Mouse (Mus musculus) layer of hippocampus, postnatal 36 days (tissue): Measurements from ENCODE around the gene Ifi211. TPM values are rescaled to one million over a fixed set of nuclear protein-coding genes. Genes with fewer than 3 reads are reported as not detected.
"Not testable (repeated sequence)": the region's sequence is repeated elsewhere in the genome, so short reads cannot be mapped to it uniquely, and the experiment has no call there.

Experiments used
- DNase-seq, 2 experiments: peaks; one replicate each; pipeline ENCODE4 v3.0.0; 2022
- total RNA-seq, 2 experiments: library from RNA; stranded (reverse); gene quantifications; 2 replicates each; pipeline ENCODE4 v1.2.3; 2021

The Ifi211 gene
- total RNA-seq, 2 experiments from 2014 or later, result not detected

GRCm38 (mm10) chr1:173879225-173879987 is 33.4 kb downstream of the Ifi211 start:
- DNase-seq, result not testable (repeated sequence)

DNA sequence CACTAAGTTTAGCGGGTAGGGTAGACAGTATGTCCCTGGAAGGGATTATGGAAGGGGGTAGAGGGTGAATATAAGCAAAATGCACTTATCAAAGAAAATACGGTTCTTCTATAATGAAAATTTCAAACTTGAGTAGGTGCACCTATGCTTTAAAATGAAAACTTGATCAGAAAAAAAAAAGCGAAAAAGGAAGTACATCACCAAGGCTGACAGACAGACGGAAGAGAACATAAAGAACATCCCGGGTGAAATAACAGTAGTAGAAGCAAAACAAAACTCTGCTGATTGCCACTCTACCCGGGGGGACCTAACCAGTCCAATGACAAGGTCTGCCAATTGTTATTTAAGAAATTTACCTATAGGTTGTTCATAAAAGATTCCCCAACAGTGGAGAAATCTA is 34.6 kb downstream of the Ifi211 start:
- not testable (repeated sequence) for DNase-seq

DNA sequence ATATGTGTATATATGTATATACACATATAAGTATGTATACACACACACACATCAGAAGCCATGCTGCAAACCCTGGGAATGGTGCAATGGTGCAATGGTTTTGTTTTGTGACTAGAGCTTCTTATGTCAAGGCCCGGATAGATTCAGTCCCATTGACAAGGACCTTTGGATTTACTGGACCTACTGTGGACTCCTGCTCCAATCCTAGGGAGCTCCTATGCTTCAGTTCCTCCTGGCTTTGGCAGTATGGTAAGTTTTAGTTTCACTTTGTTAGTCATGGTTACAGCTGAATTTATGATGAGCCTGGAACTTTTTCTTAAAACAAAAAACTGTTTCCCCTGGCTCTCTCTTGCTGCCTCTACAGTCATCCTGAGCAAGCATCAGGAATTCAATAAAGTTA is 35.7 kb downstream of the Ifi211 start:
- DNase-seq, result not testable (repeated sequence)

GRCm38 (mm10) chr1:173868586-173868985 is 44.3 kb downstream of the Ifi211 start:
- not testable (repeated sequence) for DNase-seq

DNA sequence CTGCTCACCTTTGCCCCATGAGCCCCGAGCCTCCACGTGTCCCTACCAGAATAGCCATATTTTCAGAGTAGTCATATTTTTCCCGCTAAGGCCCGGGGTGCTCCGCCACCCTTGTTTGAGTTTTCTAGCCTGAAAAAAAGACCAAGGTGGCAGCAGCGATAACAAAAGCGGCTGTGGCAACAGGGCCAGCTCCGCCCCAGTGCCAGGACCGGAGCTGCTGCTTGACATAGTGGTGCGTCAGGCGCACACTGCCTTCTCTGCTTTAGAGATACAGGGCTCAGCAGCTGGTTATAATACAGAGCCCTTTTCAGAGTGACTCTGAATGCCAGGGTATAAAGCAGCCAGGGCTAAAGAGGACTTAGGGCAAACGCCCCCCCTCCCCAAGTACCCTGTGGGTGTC is 46.3 kb downstream of the Ifi211 start:
- no peak for DNase-seq

GRCm38 (mm10) chr1:173853711-173854110 is 59.1 kb downstream of the Ifi211 start:
- DNase-seq, result not testable (repeated sequence)

DNA sequence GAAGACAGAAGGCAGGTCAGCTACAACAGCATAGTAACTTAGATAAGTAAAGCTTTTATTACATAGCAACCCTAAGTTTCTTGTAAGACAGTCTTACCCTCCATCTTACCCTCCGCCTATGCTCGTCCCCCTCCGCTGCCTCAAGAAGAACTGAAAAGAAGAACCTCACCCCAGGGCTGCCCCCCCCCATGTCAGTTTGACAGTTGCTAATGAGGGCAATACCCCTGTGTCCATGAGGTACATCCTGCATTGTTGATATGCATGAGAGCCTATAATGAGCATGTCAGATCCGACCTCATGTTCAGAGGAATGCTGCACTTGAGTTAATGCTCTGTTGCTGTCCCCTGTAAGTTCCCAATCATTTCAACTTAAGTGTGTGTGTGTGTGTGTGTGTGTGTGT is 60.0 kb downstream of the Ifi211 start:
- not testable (repeated sequence) for DNase-seq

Other genes with a start within 250 kb of the Ifi211 start
- not detected for gene Ifi208, start 239.4 kb downstream of the Ifi211 start, total RNA-seq
- under 1 TPM; 0.15 to 0.61 TPM for gene Ifi207, start 171.3 kb downstream of the Ifi211 start, total RNA-seq
- gene Ifi204, start 146.1 kb downstream of the Ifi211 start, total RNA-seq, result under 1 TPM; 0.18 to 0.25 TPM
- gene Mndal, start 29.4 kb upstream of the Ifi211 start, total RNA-seq, result 10 to 100 TPM in 1 of 2 experiments, 1 to 10 TPM in 1; 8.6 to 13.0 TPM
- gene Ifi203, start 29.6 kb upstream of the Ifi211 start, total RNA-seq, result 1 to 10 TPM; 5.2 to 5.6 TPM
- gene Ifi202b, start 69.7 kb upstream of the Ifi211 start, total RNA-seq, result not detected
- not detected for gene Ifi205, start 118.8 kb upstream of the Ifi211 start, total RNA-seq
- not detected for gene Olfr433, start 127.7 kb upstream of the Ifi211 start, total RNA-seq
- not detected for gene Olfr432, start 136.2 kb upstream of the Ifi211 start, total RNA-seq
- gene Olfr430, start 153.6 kb upstream of the Ifi211 start, total RNA-seq, result not detected
- not detected for gene Olfr429, start 171.3 kb upstream of the Ifi211 start, total RNA-seq
- gene Olfr427, start 183.8 kb upstream of the Ifi211 start, total RNA-seq, result not detected
- not detected for gene Olfr231, start 208.1 kb upstream of the Ifi211 start, total RNA-seq
- gene Olfr424, start 218.5 kb upstream of the Ifi211 start, total RNA-seq, result not detected
- gene Olfr420, start 242.6 kb upstream of the Ifi211 start, total RNA-seq, result not detected